Mouse (Mus musculus) embryonic fibroblast, embryonic 13.5 days (primary cell): ENCODE measurements around the gene Sec14l1.

Source experiments
- CTCF ChIP-seq: IDR thresholded peaks from 2 replicates; pipeline ENCODE4 v1.5.1; 2011; ENCODE audit warnings: mild to moderate bottlenecking, control low read depth, low read length, moderate library complexity, borderline replicate concordance; ENCODE audit not compliant: insufficient read depth
- POLR2A ChIP-seq: IDR thresholded peaks from 2 replicates; pipeline ENCODE4 v1.6.1; 2011; ENCODE audit warnings: low read depth, mild to moderate bottlenecking, control low read depth, low read length, moderate library complexity

GRCm38 (mm10) chr11:117176900-117177299, 61.9 kb downstream of the Sec14l1 start:
- TF ChIP-seq CTCF (no peak), POLR2A (no peak)
